Mouse (Mus musculus): ENCODE measurements around the gene Mt1. TPM values are rescaled to one million over a fixed set of nuclear protein-coding genes. Genes with fewer than 3 reads are reported as not detected.
"Not testable (repeated sequence)": the region's sequence is repeated elsewhere in the genome, so short reads cannot be mapped to it uniquely, and the experiment has no call there.

The Mt1 gene
- 100 to 1,000 TPM in 1 of 2 experiments, 10 to 100 TPM in 1; 99.6 to 103 TPM for total RNA-seq (2021)
- long read RNA-seq, experiment 1, transcript Mt1-201 (3 exons, 549 nt), result major isoform, 122 of 126 reads
- long read RNA-seq, experiment 1, partial matches to known transcripts, result 1 of 126 reads
- long read RNA-seq, experiment 1, other reads (novel, unspliced or antisense), result 0 of 126 reads
- long read RNA-seq, experiment 2, transcript Mt1-201 (3 exons, 549 nt), result major isoform, 156 of 159 reads
- long read RNA-seq, experiment 2, partial matches to known transcripts, result 1 of 159 reads
- long read RNA-seq, experiment 2, other reads (novel, unspliced or antisense), result 0 of 159 reads

GRCm38 (mm10) chr8:94178857-94179712 is at the start of gene Mt1:
Gene Mt1, plus strand, starts transcription at chr8:94179082.
- DNase-seq, result peak; percentile 82 to 92
- intact Hi-C loops (cut with DNase I), result no loop called here

DNA sequence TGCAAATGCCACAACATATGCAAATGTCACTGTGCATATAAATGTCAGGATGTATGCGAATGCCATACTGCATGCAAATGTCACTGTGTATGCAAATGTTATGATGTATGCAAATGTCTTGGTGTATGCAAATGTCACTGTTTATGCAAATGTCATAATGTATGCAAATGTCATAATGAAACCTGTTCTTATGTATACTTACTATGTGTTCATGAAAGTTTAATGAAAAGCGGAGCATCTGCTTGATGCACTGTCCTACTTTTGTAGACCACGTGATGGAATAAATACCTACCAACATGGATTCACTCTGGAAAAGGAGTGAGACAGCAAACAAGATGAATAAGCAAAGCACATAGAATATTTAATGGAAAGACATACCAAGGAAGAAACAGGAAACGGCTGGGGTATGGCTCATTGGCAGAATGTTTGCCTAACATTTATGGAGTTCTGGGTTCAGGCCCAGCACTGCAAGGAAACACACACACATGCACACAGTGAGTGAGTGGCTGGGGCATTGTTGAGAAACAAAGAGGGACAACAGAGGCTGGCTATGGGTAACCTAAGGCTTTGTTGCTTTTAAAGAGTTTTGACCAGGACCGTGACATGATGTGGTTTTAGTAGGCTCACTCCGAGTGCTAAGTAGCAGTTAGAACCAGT is 49.6 kb upstream of the Mt1 start:
- no peak for DNase-seq
- intact Hi-C loops (cut with DNase I), result no loop called here

DNA sequence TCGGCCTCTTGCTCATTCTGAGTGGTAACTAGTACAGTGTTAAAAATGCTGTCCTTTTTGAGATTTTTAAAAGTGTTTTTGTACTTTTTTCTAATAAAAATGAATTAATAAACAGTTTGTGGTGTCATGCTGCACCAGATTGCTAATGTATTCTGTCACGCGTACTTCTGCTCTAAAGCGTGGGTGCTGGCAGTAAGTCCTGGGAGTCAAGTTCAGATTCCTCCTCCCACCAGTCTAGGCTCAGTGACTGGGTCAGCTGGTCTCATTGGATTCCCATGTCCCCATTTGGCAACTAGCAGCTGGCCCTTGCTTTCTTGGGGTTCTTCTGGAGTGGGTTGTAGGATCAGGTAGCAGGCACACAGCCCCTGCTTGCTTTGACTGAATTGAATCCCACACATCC is 48.8 kb upstream of the Mt1 start:
- DNase-seq, result no peak
- intact Hi-C loops (cut with DNase I), result no loop called here

DNA sequence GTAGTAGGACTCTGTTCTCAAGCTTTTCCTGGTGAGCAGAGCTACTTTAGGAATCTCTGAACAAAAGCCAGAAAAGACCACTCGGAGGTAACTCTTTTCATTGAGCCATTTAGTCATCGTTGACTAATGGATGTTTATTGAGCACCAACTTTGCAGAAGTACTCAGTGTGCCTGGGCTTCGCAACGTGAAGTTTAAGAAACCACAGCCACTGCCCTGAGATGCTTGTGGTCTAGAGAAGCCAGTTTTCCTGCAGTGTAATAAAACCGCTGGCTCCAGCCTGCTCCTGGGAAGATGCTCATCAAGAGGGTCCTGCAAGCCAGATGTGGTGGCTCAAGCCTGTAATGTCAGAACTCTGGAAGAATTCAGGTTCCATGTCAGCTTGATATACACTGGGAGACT is 46.8 kb upstream of the Mt1 start:
- DNase-seq, result no peak
- intact Hi-C loops (cut with DNase I), result no loop called here

- intact Hi-C loops (cut with DNase I); DNase-seq: not testable (repeated sequence)
Observed at GRCm38 (mm10) chr8:94134601-94135000, 44.3 kb upstream of the Mt1 start.

DNA sequence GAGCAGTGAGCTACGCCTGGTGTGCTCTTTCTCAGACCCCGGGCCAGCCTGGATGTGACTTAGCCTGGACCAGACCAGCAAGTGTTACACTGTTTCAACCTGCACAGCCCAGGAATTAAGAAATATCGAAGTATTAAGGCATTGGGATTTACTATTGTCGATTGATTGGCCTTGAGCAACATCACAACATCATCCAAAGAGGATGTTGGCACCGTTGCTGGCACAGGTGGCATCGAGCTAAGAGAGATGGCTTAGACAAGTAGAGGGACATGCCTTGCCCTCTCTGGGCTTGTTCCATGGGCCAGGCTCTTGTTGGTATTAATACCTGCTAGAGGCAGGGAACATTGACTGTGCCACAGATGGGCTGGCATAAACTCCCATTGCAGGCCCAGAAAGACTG is 43.3 kb upstream of the Mt1 start:
- no peak for DNase-seq
- intact Hi-C loops (cut with DNase I), result no loop called here

DNA sequence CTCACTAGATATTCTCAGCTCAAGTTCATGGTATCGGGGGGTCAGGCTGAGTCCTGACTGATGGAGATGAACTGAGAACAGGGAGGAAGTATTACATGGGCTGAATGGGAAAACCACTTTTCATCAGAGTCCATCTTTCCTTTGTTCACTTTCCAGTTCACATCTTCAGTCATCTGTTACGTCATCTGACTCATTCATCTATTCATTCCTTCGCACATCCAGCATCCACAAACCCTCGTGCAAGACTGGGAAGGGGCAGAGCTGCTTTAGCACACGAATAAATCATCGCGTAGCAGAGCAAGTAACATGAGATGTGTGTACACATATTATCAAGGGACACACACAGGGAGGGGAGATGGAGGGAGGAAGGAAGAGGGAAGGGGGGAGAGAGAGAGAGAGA is 42.7 kb upstream of the Mt1 start:
- DNase-seq, result no peak

DNA sequence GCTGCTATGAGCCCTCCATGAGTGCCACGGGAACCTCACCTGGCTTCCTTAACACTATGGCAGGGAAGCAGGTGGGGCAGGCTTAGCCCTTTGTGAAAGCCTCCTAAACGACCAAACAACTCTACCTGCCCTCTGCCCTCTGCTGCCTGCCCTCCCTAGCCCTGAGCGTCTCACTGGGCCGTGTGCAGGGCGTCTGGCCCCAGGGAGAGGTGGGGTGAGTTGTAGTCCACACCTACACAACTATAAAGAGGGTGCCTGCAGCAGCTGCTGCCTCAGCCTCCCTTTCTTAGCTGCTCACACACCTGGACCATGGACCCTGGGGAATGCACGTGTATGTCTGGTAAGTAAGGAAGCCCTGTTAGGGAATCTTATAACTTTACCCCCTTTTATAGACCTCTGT is 41.9 kb upstream of the Mt1 start, which contains the start of gene Mt4:
Mt4 (plus strand) TSS at position 265 of the 400 bp plus-strand sequence.
- DNase-seq, result no peak
- intact Hi-C loops (cut with DNase I), result no loop called here

More for the DNA sequence above, 42.7 kb upstream of the Mt1 start:
- intact Hi-C loops (cut with DNase I), result no loop called here

GRCm38 (mm10) chr8:94140266-94140795 is 38.6 kb upstream of the Mt1 start:
- DNase-seq, result peak in 1 of 2 experiments; percentile 24
- intact Hi-C loops (cut with DNase I), result no loop called here

DNA sequence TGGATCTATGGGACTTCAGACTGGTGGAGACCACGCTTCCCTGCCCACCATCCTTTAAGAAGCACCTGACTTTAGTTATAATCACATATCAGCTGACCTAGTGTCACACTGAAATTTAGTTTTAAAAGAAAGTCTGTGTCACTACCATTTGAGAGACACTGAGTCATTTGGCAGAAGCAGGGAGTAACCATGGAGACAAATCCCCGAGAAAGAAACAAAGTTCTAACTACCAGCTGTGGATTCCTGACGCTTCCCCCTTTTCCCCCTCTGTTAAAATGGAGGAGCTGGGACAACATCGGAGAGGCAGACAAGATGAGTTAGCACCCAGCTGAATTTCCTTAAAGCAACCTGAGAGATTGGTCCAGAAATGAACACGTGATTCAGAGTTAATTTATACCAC is 30.6 kb upstream of the Mt1 start:
- intact Hi-C loops (cut with DNase I), result no loop called here
- no peak for DNase-seq

GRCm38 (mm10) chr8:94150925-94151324 is 28.0 kb upstream of the Mt1 start:
- intact Hi-C loops (cut with DNase I), result loop anchor here (5.0 kb wide), 1 partner anchor 44 kb away; no protein-coding TSS in a partner anchor
- no peak for DNase-seq

DNA sequence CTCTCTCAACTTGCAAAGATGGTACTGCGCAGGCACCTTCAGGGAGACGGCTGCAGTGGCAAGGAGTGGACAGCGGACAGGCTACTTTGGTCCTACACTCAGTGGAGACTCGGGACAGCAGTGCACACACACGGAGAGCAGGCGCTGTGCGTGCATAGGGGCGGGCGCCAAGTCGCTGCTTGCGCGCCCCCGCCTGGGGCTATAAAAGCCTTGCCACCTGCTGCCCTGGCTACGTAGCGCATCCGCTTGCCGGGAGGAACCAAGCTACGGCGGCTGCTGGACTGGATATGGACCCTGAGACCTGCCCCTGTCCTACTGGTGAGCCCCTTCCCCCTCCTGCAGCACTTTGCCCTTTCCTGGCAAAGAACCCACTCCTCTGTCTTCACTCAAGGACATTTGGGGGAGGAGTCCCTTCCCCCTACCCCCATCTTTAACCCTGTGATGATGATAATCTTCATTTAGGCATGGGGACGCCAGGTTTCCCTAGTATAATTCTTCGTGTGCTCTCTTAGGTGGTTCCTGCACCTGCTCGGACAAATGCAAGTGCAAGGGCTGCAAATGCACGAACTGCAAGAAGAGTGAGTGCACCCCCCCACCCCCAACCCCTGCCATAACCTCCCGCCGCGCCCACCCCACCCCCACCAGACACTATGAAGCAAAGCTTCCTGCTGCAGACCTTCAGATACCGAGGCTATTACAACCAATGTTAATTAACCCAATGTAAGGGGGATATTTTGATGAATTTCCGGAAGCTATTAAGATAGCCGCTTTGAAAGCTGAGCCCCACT is 26.2 kb upstream of the Mt1 start, which contains the start of gene Mt3:
Mt3 (plus strand) TSS at position 95 of the 788 bp plus-strand sequence.
- intact Hi-C loops (cut with DNase I), result loop anchor here (5.0 kb wide), 1 partner anchor 45 kb away; no protein-coding TSS in a partner anchor
- DNase-seq, result peak; percentile 31 to 35

DNA sequence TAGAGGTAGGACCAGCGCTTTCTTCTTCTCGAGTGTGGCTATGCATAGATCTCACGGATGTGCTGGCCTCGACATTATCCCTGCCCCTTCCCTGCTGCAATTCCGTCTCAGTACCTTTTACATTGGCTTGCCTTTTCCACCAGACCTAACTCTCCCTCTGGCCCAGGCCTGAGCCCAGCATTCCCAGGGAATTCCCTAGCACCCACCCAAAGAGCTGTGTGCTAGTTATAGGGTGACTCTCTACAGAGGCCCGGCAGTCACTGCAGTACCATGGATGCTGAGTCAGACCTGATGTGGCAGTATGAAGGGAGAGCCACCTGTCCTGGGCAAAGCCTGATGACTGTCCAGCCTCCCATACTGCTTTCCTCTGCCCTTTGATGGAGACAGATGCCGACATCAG is 25.4 kb upstream of the Mt1 start:
- intact Hi-C loops (cut with DNase I), result loop anchor here (5.0 kb wide), 1 partner anchor 46 kb away; no protein-coding TSS in a partner anchor
- DNase-seq, result no peak

DNA sequence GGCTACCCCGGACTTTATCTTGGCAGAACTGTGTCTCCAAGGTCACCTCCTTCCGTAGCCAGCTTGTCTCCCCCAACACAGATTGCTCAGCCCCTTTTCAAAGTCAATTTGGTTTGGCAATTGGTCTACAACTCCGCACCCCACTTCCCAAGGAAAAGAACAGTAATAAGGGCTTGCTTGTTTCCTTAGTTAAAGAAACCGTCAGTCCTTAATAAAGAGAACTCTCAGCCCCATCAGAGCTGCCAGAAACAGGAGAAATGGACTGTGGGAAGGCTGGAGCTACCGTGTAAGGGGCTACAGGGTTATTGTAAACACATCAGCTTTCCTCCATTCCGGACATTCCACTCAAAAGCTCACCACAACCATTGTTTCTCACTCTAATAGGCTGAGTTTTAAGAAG is 24.3 kb upstream of the Mt1 start:
- intact Hi-C loops (cut with DNase I), result loop anchor here (5.0 kb wide), 1 partner anchor 47 kb away; no protein-coding TSS in a partner anchor
- no peak for DNase-seq

GRCm38 (mm10) chr8:94156092-94156491 is 22.8 kb upstream of the Mt1 start:
- intact Hi-C loops (cut with DNase I), result no loop called here

DNA sequence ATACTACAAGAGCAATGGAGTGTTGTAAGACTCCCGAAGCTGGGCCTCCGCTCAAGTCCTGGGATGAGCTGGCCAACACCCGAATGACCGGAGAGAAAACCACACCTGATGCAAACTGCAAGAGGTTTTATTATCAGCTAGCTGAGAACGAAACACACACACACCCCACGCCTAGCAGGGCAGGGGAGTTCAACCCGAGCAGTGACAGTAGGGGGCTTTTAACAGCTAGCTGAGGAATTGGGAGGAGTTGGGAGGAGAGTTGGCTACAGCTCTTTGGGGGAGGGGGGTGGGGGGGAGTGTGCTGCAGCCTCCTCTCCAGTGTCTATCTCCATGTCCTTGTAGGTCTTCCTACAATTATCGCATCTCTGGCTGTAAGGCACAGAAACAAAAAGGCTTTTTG is 13.1 kb upstream of the Mt1 start:
- intact Hi-C loops (cut with DNase I), result loop anchor here (2.0 kb wide), 1 partner anchor 31 kb away; no protein-coding TSS in a partner anchor
- DNase-seq, result not testable (repeated sequence)

More at GRCm38 (mm10) chr8:94156092-94156491, 22.8 kb upstream of the Mt1 start:
- no peak for DNase-seq

DNA sequence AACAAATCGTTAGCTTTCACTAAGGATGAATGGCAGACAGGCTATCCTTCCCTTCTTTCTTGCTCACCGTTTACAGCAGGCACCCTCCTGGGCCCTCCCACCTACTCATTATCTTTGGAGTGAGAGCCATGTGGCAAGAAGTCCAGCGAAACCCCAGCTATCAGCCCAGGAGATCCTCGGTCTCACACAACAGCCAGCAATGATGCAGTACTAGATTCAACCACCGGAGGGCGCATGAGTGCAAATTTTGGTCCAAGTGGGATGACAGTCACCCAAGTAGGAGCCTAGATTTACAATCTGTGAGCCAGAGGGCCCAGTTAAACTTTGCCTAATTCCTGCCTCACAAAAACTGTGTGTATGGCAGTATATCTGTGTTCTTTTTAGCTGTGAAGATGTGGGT is 11.6 kb upstream of the Mt1 start:
- DNase-seq, result peak; percentile 85 to 89
- intact Hi-C loops (cut with DNase I), result loop anchor here (2.0 kb wide), 1 partner anchor 30 kb away; no protein-coding TSS in a partner anchor

- intact Hi-C loops (cut with DNase I), result loop anchor here (2.0 kb wide), 1 partner anchor 13 kb away; no protein-coding TSS in a partner anchor
- DNase-seq, result no peak
Observed at GRCm38 (mm10) chr8:94169547-94169946, 9.3 kb upstream of the Mt1 start.

- intact Hi-C loops (cut with DNase I), result no loop called here
- peak; percentile 52 to 72 for DNase-seq
Observed at GRCm38 (mm10) chr8:94171321-94171755, 7.5 kb upstream of the Mt1 start.
